Mouse (Mus musculus) frontal cortex, postnatal 25 days (tissue): Measurements from ENCODE around the gene Tmem184b.

Experiments
- DNase-seq, 2 experiments: peaks; one replicate each; pipeline ENCODE4 v3.0.0; 2022; ENCODE audit warnings: low spot score in 2 of 2

Gene Tmem184b

GRCm38 (mm10) chr15:79366402-79366801 is 37.0 kb downstream of the Tmem184b start:
- DNase-seq: no peak

GRCm38 (mm10) chr15:79365068-79365467 is 38.3 kb downstream of the Tmem184b start:
- no peak for DNase-seq

- DNase-seq: no peak
These were observed 39.2 kb downstream of the Tmem184b start for GRCm38 (mm10) chr15:79364120-79364519.

- no peak for DNase-seq
These were observed 42.3 kb downstream of the Tmem184b start for GRCm38 (mm10) chr15:79361023-79361422.

GRCm38 (mm10) chr15:79360371-79360770 is 43.0 kb downstream of the Tmem184b start:
- no peak for DNase-seq

GRCm38 (mm10) chr15:79359954-79360353 is 43.4 kb downstream of the Tmem184b start:
- no peak for DNase-seq

- no peak for DNase-seq
These were observed 45.2 kb downstream of the Tmem184b start for GRCm38 (mm10) chr15:79357974-79358690.

GRCm38 (mm10) chr15:79357036-79357911 is 46.1 kb downstream of the Tmem184b start:
- DNase-seq: peak; percentile 22 to 45

GRCm38 (mm10) chr15:79356481-79356880 is 46.9 kb downstream of the Tmem184b start:
- no peak for DNase-seq

- DNase-seq: no peak
These were observed 48.8 kb downstream of the Tmem184b start for GRCm38 (mm10) chr15:79354619-79355018.

- no peak for DNase-seq
These were observed 49.6 kb downstream of the Tmem184b start for GRCm38 (mm10) chr15:79353690-79354305.

GRCm38 (mm10) chr15:79352479-79352878 is 50.9 kb downstream of the Tmem184b start:
- DNase-seq: no peak

GRCm38 (mm10) chr15:79351331-79351767 is 52.0 kb downstream of the Tmem184b start:
- no peak for DNase-seq

GRCm38 (mm10) chr15:79350866-79351265 is 52.5 kb downstream of the Tmem184b start:
- no peak for DNase-seq

GRCm38 (mm10) chr15:79348651-79349050 is 54.7 kb downstream of the Tmem184b start:
- no peak for DNase-seq

GRCm38 (mm10) chr15:79347845-79348506 is 55.4 kb downstream of the Tmem184b start:
- no peak for DNase-seq

- peak; percentile 64 to 69 for DNase-seq
These were observed 56.1 kb downstream of the Tmem184b start for GRCm38 (mm10) chr15:79347165-79347844.

GRCm38 (mm10) chr15:79346051-79346793 is 57.1 kb downstream of the Tmem184b start, which contains the start of gene Maff:
Gene Maff, plus strand, starts transcription at chr15:79346621.
- no peak for DNase-seq

- no peak for DNase-seq
These were observed 58.7 kb downstream of the Tmem184b start for GRCm38 (mm10) chr15:79344627-79345026.

GRCm38 (mm10) chr15:79342641-79343337 is 60.6 kb downstream of the Tmem184b start:
- no peak for DNase-seq
